Mouse (Mus musculus) heart, postnatal 0 days (tissue): ENCODE data around the gene Krt71. TPM values are rescaled to one million over a fixed set of nuclear protein-coding genes. Genes with fewer than 3 reads are reported as not detected.

Experiments used
- ATAC-seq: fragments of 200-750 bp; cut with Nextera tagmentation; 2 replicates; pipeline ENCODE4 v1.8.0; 2017; ENCODE audit warnings: low read depth, moderate number of reproducible peaks, moderate library complexity; ENCODE audit not compliant: insufficient read depth
- DNase-seq: peaks from one replicate; pipeline ENCODE4 v3.0.0-alpha.2; 2016; ENCODE audit warnings: low spot score
- H3K27ac ChIP-seq: fragments of 300-500 bp; sonication (generic); 2 replicates; pipeline ENCODE4 v1.5.1; 2014; ENCODE audit warnings: low read depth, mild to moderate bottlenecking
- H3K27me3 ChIP-seq: fragments of 300-500 bp; sonication (generic); 2 replicates; pipeline ENCODE4 v1.6.1; 2014; ENCODE audit warnings: low read length, mixed read lengths; ENCODE audit not compliant: control insufficient read depth, insufficient read depth
- H3K36me3 ChIP-seq: fragments of 300-500 bp; sonication (generic); replicated peaks from 2 replicates; pipeline ENCODE4 v1.6.1; 2014; ENCODE audit warnings: low read length, mixed read lengths; ENCODE audit not compliant: control insufficient read depth, insufficient read depth
- H3K4me1 ChIP-seq: fragments of 300-500 bp; sonication (generic); 2 replicates; pipeline ENCODE4 v1.6.1; 2014; ENCODE audit warnings: antibody characterized with exemption; ENCODE audit not compliant: control insufficient read depth, insufficient read depth
- H3K4me2 ChIP-seq: fragments of 300-500 bp; sonication (generic); 2 replicates; pipeline ENCODE4 v1.6.1; 2014; ENCODE audit warnings: low read depth, mild to moderate bottlenecking, low read length, moderate library complexity
- H3K4me3 ChIP-seq: fragments of 300-500 bp; sonication (generic); 2 replicates; pipeline ENCODE4 v1.5.1; 2014; ENCODE audit warnings: low read depth, low read length
- H3K9ac ChIP-seq: fragments of 300-500 bp; sonication (generic); replicated peaks from 2 replicates; pipeline ENCODE4 v1.6.1; 2014; ENCODE audit warnings: low read depth, low read length, mixed read lengths
- H3K9me3 ChIP-seq: fragments of 300-500 bp; sonication (generic); replicated peaks from 2 replicates; pipeline ENCODE4 v1.6.1; 2016; ENCODE audit warnings: low read length; ENCODE audit not compliant: control insufficient read depth
- CTCF ChIP-seq: IDR thresholded peaks from 2 replicates; pipeline ENCODE4 v1.5.1; 2016; ENCODE audit warnings: antibody characterized with exemption, control low read depth, low read depth
- EP300 ChIP-seq: IDR thresholded peaks from 2 replicates; pipeline ENCODE4 v1.6.1; 2016; ENCODE audit warnings: antibody characterized with exemption, low read depth
- WGBS: fragments of 180-500 bp; shearing (Covaris S2); extraction: QIAGEN DNeasy Blood & Tissue Kit; methylation state at CpG from one replicate; pipeline ENCODE4 v1.1.7; 2014; 5-methylcytosine and 5-hydroxymethylcytosine counted together
- polyA plus RNA-seq: library from polyadenylated mRNA; unstranded; fragments of >200 nt; fragmentation: Nextera tagmentation; extraction: Ambion mirVana; gene quantifications from 2 replicates; pipeline ENCODE4 v1.2.1, GENCODE M21; 2015
- total RNA-seq: library from RNA; depleted of rRNA; stranded (reverse); fragments of >200 nt; gene quantifications from 2 replicates; pipeline ENCODE4 v1.2.3, GENCODE M21; 2014; ENCODE audit warnings: low replicate concordance

The Krt71 gene
- total and polyA plus RNA-seq, 2 experiments from 2014 or later: not detected

DNA sequence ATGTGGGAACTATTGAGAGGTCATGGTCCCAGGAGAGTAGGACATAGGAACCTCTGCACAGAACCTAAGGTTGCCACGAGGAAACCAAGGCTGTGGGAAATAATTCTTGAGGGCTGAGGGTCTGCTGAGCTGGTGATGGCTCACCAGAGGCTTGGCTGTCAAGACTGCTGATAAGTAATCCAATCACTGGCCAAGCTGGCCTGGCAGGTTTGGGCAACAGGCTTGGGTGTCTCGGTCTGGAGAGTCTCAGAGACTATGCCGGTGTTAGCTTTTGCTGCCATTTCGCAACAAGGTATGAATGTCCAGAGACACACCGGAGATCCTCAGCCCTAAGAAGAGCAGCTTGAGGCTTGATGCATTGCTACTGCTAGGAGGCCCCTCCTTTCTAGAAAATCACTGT lies 28.6 kb downstream of the Krt71 start:
- H3K36me3 ChIP-seq: no peaks in the 10 kb centered on the region
- WGBS: 64% methylated on average over 5 of the region's 5 CpGs
- H3K4me2 ChIP-seq: no peak overlapping the region
- H3K9me3 ChIP-seq: no peaks in the 10 kb centered on the region
- no peak for TF ChIP-seq CTCF
- no peak for TF ChIP-seq EP300
- H3K27me3 ChIP-seq: no peaks in the 10 kb centered on the region
- no peak overlapping the region for H3K4me3 ChIP-seq
- DNase-seq (no peak), ATAC-seq (no peak)
- H3K27ac ChIP-seq: no peak overlapping the region
- H3K9ac ChIP-seq: no peak overlapping the region
- H3K4me1 ChIP-seq: no peaks in the 10 kb centered on the region

GRCm38 (mm10) chr15:101713731-101714130 lies 29.2 kb downstream of the Krt71 start:
- no peak for ATAC-seq
- no peak for DNase-seq
- no peak for TF ChIP-seq EP300
- TF ChIP-seq CTCF: no peak
- Histone ChIP-seq H3K9me3 (no peaks in the 10 kb centered on the region), H3K4me3 (no peak overlapping the region), H3K4me2 (no peak overlapping the region), H3K36me3 (no peaks in the 10 kb centered on the region), H3K27ac (no peak overlapping the region), H3K9ac (no peak overlapping the region), H3K27me3 (no peaks in the 10 kb centered on the region), H3K4me1 (no peaks in the 10 kb centered on the region)
- 60% methylated on average over 8 of the region's 8 CpGs for WGBS

- Histone ChIP-seq H3K4me3 (no peak within 1 kb of the TSS), H3K27me3 (peaks cover under 1% of the 10 kb centered on the region; the same call in 1 of the 2 replicates), H3K9ac (no peak within 1 kb of the TSS), H3K27ac (no peak within 1 kb of the TSS), H3K4me2 (no peak within 1 kb of the TSS), H3K9me3 (no peaks in the 10 kb centered on the region), H3K36me3 (no peaks in the 10 kb centered on the region), H3K4me1 (no peaks in the 10 kb centered on the region)
- ATAC-seq: no peak
- 61% methylated on average over 13 of the region's 13 CpGs for WGBS
- no peak for DNase-seq
- TF ChIP-seq CTCF: no peak
- no peak for TF ChIP-seq EP300
Observed at GRCm38 (mm10) chr15:101712720-101713119, 30.2 kb downstream of the Krt71 start, which contains the start of gene Krt5. TSS of gene Krt5 (minus strand) at chr15:101712898.

GRCm38 (mm10) chr15:101708683-101709082 lies 34.2 kb downstream of the Krt71 start:
- Histone ChIP-seq H3K27ac (no peak overlapping the region), H3K4me1 (no peaks in the 10 kb centered on the region), H3K4me3 (no peak overlapping the region), H3K9ac (no peak overlapping the region), H3K9me3 (no peaks in the 10 kb centered on the region), H3K27me3 (peaks cover 6% of the 10 kb centered on the region; the same call in 1 of the 2 replicates), H3K4me2 (no peak overlapping the region), H3K36me3 (no peaks in the 10 kb centered on the region)
- no peak for TF ChIP-seq CTCF
- TF ChIP-seq EP300: no peak
- ATAC-seq (no peak), DNase-seq (no peak)
- WGBS: 52% methylated on average over 11 of the region's 11 CpGs

- peaks cover 6% of the 10 kb centered on the region; the same call in 1 of the 2 replicates for H3K27me3 ChIP-seq
- H3K4me2 ChIP-seq: no peak overlapping the region
- H3K4me3 ChIP-seq: no peak overlapping the region
- ATAC-seq (no peak), DNase-seq (no peak)
- H3K36me3 ChIP-seq: no peaks in the 10 kb centered on the region
- no peak for TF ChIP-seq CTCF
- TF ChIP-seq EP300: no peak
- H3K4me1 ChIP-seq: no peaks in the 10 kb centered on the region
- no peak overlapping the region for H3K9ac ChIP-seq
- H3K9me3 ChIP-seq: no peaks in the 10 kb centered on the region
- WGBS: 70% methylated on average over 9 of the region's 9 CpGs
- no peak overlapping the region for H3K27ac ChIP-seq
Observed at GRCm38 (mm10) chr15:101707454-101707853, 35.5 kb downstream of the Krt71 start.

- Histone ChIP-seq H3K27ac (no peak overlapping the region), H3K36me3 (no peaks in the 10 kb centered on the region), H3K27me3 (peaks cover 6% of the 10 kb centered on the region; the same call in 1 of the 2 replicates), H3K9ac (no peak overlapping the region), H3K4me2 (no peak overlapping the region), H3K4me3 (no peak overlapping the region), H3K4me1 (no peaks in the 10 kb centered on the region), H3K9me3 (no peaks in the 10 kb centered on the region)
- WGBS: 60% methylated on average over 4 of the region's 4 CpGs
- ATAC-seq (no peak), DNase-seq (peak; percentile 20)
- TF ChIP-seq EP300 (no peak), CTCF (peak; percentile 32)
Observed at GRCm38 (mm10) chr15:101704066-101704465, 38.8 kb downstream of the Krt71 start.
